Mouse (Mus musculus) thymus, adult 18-20 months (tissue): ENCODE data around the gene Armh4.
"Not testable (repeated sequence)": the region's sequence is repeated elsewhere in the genome, so short reads cannot be mapped to it uniquely, and the experiment has no call there.

Source experiments
- DNase-seq, 2 experiments: peaks; one replicate each; pipeline ENCODE4 v3.0.0; 2022; ENCODE audit warnings: mixed read lengths in 2 of 2

The Armh4 gene

DNA sequence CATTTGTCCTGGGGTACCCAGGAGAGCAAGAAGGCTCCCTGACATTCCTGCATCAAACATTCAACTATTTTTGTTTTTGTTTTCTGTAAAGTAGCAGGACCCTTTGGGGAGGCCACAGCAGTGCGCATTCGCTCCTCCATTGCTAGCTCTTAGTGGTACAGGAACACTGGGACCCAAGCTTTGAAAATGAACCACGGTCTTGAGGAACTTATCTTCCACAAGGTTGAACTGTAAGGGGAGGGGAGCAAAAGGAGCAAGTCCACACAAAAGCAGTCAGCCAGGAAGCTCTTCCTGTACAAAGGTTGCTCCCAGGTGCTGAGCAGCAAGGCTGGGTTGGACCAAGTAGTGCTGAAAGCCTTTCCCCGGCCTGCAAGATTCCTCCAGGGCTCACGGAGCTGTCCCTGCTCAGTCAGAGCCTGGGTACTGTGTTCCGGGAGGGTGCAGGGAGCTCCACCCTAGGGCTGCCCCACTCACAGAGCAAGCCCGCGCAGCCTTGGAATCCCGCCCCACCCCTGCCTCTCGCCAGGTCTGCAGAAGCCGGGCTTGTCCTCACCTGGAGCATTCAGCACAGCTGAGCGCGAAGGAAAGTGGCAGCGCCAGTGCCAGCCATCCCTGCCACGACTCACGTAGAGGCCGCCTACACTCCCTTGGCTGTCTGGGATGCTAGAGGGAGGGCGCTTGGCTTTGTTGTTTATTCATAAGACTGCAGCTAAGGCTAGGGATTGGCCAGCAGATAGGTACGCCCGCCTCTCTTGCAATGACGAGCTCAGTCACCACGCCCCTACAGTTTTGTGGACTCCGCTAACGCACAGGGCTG, at the start of gene Armh4:
Gene Armh4 (minus strand): TSS at position 669 of the 817 bp plus-strand sequence.
- no peak for DNase-seq

DNA sequence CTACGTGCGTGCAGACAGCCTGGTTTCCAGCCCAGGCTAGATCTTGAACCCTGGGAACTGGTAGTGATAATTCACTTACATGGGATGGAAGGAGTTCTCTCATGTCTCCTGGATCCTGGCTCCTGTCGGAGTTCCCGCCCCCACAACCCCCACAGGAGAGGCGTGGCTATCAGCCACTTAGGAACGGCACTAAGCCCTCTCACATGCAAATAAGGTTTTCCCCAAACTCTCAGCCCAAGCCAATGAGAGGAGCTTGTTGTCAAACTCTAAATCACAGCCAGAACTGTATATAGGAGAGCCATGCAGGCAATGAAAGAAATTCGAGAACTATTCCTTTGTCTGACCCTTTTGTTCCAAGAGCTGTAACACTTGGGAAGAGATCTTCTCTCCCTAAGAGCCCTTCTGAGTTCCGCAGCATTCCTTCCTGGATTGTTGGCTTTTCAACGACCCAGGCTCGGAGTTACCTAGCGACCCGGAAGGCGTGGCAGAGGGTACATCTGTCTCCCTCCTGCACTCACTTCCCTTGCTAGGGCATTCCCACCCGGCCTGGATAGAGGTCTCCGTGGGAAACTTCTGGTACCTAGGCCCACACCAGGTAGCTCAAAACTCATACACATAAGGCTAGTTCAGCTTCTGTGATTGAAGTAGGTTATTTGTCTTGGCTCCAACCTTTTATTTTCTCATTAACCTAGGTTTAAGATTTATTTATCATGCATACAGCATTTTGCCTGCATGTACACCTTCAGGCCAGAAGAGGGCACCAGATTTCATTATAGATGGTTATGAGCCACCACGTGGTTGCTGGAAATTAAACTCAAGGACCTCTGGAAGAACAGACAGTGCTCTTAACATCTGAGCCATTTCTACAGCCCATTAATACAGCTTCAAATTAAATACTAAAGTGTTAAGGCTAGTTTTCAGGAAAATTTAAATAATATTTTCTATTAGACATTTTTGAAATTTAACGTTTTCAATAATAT, 46.3 kb upstream of the Armh4 start:
- no peak for DNase-seq

- not testable (repeated sequence) for DNase-seq
These were observed 36.7 kb upstream of the Armh4 start for GRCm38 (mm10) chr14:49819721-49820440.

DNA sequence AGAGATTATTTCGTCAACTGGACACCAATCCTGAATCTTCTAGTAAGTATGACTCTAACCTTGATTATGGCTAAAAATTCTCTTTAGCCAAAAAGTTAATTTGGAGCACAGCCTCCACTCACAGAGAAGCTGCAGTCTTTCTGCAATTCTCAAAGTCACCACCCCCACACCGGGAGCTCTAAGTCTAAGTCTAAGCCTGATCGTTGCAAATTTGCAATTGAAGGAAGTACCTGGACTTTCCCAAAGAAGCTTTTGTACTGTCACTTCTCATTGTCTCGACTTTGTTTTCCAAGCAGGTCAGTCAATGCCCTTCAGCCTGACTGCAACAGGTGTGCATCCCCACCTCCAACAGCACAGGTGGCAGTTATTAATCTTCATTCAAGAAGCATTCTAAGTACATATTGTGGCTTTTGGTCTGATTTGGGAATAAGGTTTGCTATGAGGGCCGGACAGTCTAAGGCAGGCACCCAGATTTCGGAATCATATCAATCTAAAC, 35.6 kb upstream of the Armh4 start:
- DNase-seq = not testable (repeated sequence)

DNA sequence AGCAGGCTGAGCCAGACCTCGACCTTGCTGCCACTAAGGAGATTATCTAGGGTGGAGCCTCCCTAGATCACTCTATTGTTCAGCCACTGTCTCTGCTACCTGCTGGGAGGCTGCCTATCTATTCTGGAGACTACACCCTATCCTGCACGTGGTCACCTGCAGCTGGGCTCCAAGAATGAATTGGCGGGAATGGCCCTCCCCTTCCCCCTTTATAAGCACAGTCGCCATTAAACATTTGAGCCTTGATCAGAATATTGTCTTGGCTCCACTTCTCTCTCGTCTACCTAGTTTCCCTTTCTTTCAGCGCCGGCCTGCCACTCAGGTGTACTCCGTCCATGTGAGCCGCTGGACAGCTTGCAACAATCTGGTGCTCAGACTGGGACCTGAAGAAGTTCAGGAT, 29.8 kb upstream of the Armh4 start:
- not testable (repeated sequence) for DNase-seq

- not testable (repeated sequence) for DNase-seq
These were observed 21.9 kb upstream of the Armh4 start for GRCm38 (mm10) chr14:49805051-49805450.

GRCm38 (mm10) chr14:49801444-49801843, 18.3 kb upstream of the Armh4 start:
- no peak for DNase-seq

DNA sequence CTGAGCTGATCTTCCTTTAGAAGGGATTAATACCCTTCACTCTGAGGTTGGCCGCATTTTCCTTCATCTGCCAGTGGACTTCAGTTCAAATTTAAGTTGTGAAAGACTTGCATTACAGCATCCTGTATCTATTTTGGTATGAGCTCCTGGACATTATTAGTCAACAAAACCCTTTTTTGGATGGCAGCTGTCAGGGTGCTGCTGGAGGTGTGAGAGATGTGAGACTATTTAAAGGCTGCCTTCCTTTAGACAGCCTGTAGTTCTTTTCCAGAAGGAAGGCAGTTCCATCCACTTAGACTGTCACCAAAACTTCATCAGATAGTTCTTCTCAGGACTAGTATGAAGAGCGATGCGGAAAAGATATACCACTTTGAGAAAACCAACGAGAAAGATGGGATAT, 10.8 kb upstream of the Armh4 start:
- no peak for DNase-seq

DNA sequence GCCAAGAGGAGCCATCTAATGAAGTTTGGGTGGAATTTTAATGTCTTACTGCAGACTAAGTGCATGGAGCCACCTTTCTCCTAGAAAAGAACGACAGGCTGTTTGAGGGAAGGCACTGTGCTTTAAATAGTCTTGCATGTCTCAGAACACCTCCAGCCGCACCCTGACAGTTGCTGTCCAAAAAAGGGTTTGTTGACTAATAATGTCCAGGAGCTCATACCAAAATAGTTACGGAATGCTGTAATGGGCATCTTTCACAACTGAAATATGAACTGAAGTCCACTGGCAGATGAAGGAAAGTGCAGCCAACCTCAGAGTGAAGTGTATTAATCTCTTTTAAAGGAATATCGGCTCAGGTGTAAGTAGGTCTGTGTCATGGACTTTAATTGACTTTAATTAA, 7.4 kb upstream of the Armh4 start:
- DNase-seq = no peak

GRCm38 (mm10) chr14:49785793-49786192, 2.6 kb upstream of the Armh4 start:
- no peak for DNase-seq

DNA sequence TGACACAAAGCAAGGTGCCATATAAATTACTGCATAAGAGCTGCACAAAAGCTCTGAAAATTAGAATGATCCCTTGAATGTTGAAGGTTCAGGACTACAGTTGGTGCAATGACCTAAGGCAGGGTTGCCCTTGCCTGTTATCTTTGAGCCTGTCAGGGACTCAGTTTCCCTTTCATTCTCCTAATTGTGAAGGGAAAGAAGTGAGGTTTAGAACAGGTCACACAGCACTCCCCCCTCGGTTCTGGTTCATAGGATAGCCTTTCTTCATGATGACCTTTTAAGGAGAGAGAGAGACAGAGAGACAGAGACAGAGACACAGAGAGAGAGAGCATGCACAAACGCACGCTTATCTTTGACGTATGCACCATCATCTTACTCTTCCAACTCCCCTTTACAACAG, 683 bp upstream of the Armh4 start:
- no peak for DNase-seq

DNA sequence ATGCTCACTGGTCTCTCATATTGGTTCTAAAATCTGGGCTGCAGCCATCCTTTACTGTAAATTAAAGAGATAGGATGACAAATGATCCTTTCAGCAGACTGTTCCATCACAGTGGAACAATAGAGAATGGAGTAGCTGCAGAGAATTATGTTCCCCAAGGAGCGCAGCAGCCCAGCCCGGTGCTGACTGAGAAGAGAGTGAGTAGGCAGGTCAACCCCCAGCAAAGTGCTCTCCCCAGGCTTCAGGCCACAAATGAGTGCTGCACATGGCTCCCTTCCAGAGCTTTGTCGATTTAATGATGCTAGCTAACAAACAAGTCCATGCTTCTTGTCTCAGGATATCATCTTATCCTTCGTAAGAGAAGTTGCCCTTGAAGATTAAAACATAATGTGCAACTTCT, 2.8 kb downstream of the Armh4 start:
- DNase-seq = no peak

DNA sequence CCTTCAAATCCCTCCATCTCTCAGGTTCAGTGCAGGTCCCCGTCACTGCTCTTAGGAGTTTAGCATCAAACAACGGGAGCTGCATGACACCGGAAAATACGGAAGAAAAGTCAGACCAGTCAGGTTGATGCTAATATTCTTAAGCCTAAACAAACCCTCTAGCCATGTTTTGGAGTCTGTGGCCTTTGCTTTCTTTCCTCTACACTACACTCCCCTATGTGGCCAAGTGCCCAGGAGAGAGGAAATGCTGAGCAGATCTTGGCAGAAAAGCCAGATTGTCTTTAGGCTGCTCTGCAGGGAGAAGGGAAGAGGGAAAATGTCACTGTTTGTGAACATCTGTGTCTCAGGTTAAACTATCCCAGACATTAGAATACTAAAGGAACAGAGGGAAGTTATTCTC, 5.6 kb downstream of the Armh4 start:
- DNase-seq = not testable (repeated sequence)

- DNase-seq = no peak
These were observed 11.4 kb downstream of the Armh4 start for GRCm38 (mm10) chr14:49771746-49772145.

- DNase-seq = no peak
These were observed 16.6 kb downstream of the Armh4 start for GRCm38 (mm10) chr14:49766601-49767000.

- no peak for DNase-seq
These were observed 27.3 kb downstream of the Armh4 start for GRCm38 (mm10) chr14:49755845-49756244.

GRCm38 (mm10) chr14:49752614-49753013, 30.6 kb downstream of the Armh4 start:
- DNase-seq = no peak

DNA sequence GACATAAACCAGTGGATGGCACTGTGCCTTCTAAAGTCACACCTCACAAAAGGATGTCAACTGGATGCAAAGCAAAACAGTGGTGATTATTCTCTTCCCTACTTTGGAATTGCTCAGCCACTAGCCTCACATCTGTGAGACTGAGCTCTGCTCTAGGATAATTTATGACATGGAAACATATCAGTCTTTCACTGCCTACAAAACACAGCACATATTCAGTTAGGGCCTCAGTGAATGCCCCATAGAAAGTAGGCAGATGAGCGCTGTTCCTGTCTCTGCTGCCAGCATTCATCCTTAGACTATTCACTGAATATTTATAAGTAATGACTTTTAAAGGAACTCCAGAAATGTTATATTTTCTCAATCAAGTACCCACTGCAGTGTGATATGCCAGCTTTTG, 37.3 kb downstream of the Armh4 start:
- DNase-seq = no peak

- DNase-seq = no peak
These were observed 39.1 kb downstream of the Armh4 start for GRCm38 (mm10) chr14:49743946-49744526.

DNA sequence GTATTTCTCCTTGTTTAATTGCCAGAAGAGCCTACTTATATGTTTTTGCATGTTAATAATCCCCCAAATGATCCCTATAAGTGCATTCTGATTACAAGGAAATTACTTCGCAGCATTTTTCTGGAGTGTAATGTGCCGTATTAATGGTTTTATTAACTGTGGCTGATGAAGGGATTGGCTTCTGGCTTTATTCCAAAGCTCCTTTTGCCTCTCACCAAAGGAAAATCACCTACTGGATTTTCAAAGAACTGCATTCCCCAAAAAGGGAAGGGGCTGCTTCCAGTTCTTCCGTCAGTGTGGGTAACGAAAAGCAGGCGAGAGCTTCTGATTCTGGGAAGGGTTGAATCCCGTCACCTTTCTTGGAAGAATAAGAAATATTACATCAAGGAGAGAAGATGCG, 43.9 kb downstream of the Armh4 start:
- no peak for DNase-seq

DNA sequence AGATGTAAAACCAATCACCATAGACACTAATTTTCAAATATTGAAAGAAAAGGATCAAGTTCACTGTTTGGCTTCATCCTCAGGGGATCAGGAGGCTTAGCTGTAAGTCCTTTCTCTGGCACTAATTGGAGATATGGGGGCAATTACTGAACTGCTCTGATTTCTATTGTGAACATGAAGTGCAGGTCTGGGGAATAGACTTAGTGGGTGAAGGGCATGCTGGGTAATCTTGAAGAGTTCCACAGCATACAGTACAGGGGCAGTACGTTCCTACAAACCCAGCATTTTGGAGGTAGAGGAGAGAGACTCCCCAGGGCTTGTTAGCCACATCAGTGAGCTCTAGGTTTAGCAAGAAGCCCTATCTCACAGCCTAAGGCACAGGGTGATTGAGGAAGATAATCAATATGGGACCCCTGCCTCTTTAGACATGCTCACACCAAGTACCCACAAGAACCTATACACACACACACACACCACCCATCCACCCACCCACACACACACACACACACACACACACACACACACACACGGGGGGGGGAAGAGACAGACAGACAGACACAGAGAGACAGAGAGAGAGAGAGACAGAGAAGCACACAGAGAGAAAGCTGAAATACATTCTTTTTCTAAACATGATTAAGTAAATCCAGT, 44.6 kb downstream of the Armh4 start:
- no peak for DNase-seq

DNA sequence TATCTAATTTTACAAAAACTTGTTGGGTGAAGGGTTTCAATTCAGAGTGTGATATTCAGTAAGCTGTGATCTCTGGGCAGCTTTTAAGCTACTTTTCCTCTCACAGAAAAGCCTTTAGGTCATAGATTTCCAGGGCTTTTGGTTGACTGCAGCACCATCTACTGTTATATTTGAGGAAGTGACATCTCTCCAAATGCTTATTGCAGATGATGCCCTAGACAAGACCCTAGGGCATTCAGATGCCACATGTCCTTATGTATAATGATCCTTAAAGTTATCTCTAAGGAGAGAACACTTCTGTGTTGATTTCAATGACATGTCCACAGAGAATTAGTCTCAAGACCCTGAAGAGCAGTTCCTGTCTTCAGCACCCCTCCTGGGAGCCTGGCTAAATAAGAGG, 49.2 kb downstream of the Armh4 start:
- no peak for DNase-seq
